ENCODE assay signal across 8 mouse cellular contexts in the genomic region with DNA sequence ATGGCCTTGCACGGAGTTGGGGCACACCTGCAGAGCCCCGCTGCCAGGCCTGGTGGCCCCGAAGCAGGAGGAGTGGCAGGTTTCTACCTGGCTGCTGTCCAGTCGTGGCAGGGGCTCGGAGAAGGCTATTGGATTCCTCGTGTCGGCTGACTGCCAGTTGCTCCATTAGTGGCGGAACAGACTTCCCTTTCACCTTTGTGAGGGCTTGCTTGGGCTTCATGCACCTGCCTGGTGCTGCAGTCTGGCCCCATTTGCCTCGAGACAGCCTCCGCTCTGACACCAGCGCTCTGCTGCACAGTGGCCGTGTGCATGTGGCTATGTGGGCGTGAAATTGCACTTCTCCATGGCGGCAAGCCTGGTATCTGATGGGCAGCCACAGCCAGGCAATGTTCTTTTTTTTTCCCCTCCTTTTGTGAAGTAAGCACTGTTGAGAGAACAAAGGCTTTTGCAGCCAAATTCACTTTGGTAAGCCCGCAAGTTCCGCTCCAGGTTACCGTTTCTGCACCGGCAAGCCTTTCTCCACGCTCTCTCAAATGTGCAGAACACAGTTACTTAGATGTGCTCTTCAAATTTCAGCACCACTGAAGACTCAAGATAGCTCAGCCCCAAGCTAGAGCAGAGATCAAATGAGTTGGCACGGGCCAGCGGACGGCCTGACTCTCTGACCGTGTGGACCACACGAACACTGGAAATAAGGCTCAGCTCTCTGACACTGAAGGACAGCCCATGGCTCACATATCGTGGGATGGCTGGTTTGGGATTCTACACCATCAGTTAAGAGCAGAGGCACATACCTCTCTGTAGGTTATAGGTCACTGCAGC.
DNase-seq lines count a peak whose midpoint lies in the region; ATAC-seq and TF ChIP-seq lines count a peak whose summit lies in the region.

No protein-coding gene starts in this region.

- H3K27ac ChIP-seq in hindbrain, embryonic 15.5 days (replicated peaks), result no peak overlapping the region
- H3K27ac ChIP-seq in midbrain, postnatal 0 days (ENCODE audit: low read depth, low read length), result no peak overlapping the region

- no peaks in the 10 kb centered on the region for H3K4me1 ChIP-seq in megakaryocyte, embryonic 14.5 days
- peaks cover 14% of the 10 kb centered on the region; the same call in 1 of the 2 replicates for H3K4me1 ChIP-seq in hindbrain, embryonic 15.5 days (replicated peaks)
- no peaks in the 10 kb centered on the region; the same call in 1 of the 2 replicates for H3K4me1 ChIP-seq in midbrain, postnatal 0 days (ENCODE audit: insufficient read depth, low read length)

- DNase-seq in left cerebral cortex, adult 18-20 months (ENCODE audit: low spot score in 2 of 2), result peak; percentile 36 to 61
- DNase-seq in midbrain, postnatal 0 days (ENCODE audit: low spot score), result peak; percentile 65
- no peak for DNase-seq in thymus, postnatal 14 days
- DNase-seq in MN1 (ENCODE audit: low spot score), result no peak
- DNase-seq in thymus, postnatal 10 days (ENCODE audit: low spot score in 2 of 2), result no peak

- ATAC-seq in megakaryocyte, adult 5-6 weeks (ENCODE audit: poor library complexity, severe bottlenecking), result no peak
- peak; percentile 75 for ATAC-seq in hindbrain, embryonic 15.5 days (ENCODE audit: low FRiP score, low read depth)
- ATAC-seq in midbrain, postnatal 0 days (ENCODE audit: low FRiP score), result peak; percentile 48; the same call in 1 of the 2 replicates

- no peak overlapping the region for H3K9ac ChIP-seq in hindbrain, embryonic 15.5 days
- no peak overlapping the region for H3K9ac ChIP-seq in midbrain, postnatal 0 days (replicated peaks; ENCODE audit: low read length, poor library complexity, severe bottlenecking)

- H3K27me3 ChIP-seq in megakaryocyte, embryonic 14.5 days (replicated peaks), result no peaks in the 10 kb centered on the region
- H3K27me3 ChIP-seq in hindbrain, embryonic 15.5 days, result no peaks in the 10 kb centered on the region
- H3K27me3 ChIP-seq in midbrain, postnatal 0 days (ENCODE audit: insufficient read depth, low read length), result no peaks in the 10 kb centered on the region

- H3K9me3 ChIP-seq in megakaryocyte, embryonic 14.5 days, result 0 out of 2 replicates have a peak, but pooled peaks cover 7% of the 10 kb centered on the region
- no peaks in the 10 kb centered on the region for H3K9me3 ChIP-seq in hindbrain, embryonic 15.5 days
- H3K9me3 ChIP-seq in midbrain, postnatal 0 days (ENCODE audit: low read length), result no peaks in the 10 kb centered on the region

- peak overlapping the region; percentile 31 for H3K4me2 ChIP-seq in hindbrain, embryonic 15.5 days
- peak overlapping the region; percentile 3 for H3K4me2 ChIP-seq in midbrain, postnatal 0 days (ENCODE audit: low read depth, low read length, poor library complexity, severe bottlenecking)

- 35% methylated on average over 25 of the region's 25 CpGs for WGBS in hindbrain, embryonic 15.5 days
- WGBS in midbrain, postnatal 0 days, result 35% methylated on average over 25 of the region's 25 CpGs

- no peaks in the 10 kb centered on the region for H3K36me3 ChIP-seq in megakaryocyte, embryonic 14.5 days (replicated peaks; ENCODE audit: low read length)
- no peaks in the 10 kb centered on the region for H3K36me3 ChIP-seq in hindbrain, embryonic 15.5 days
- H3K36me3 ChIP-seq in midbrain, postnatal 0 days (ENCODE audit: insufficient read depth, low read length), result no peaks in the 10 kb centered on the region

- no peak for TF ChIP-seq CTCF in midbrain, postnatal 0 days (IDR thresholded peaks at IDR 0.05)

- peak overlapping the region; percentile 62 for H3K4me3 ChIP-seq in megakaryocyte, embryonic 14.5 days (replicated peaks)
- no peak overlapping the region for H3K4me3 ChIP-seq in hindbrain, embryonic 15.5 days
- H3K4me3 ChIP-seq in midbrain, postnatal 0 days (ENCODE audit: low read depth, low read length), result no peak overlapping the region

Comparison
In these comparisons a context has a peak if more than half of its experiments do, and no peak if none do; other contexts are left out.
1. DNase-seq: peak in left cerebral cortex, adult 18-20 months (2 of 2) and midbrain, postnatal 0 days (single experiment); none in thymus, postnatal 14 days (single experiment), MN1 (single experiment) and thymus, postnatal 10 days (0 of 2).